Mouse (Mus musculus): ENCODE results near the gene Pqlc3. TPM values are rescaled to one million over a fixed set of nuclear protein-coding genes. Genes with fewer than 3 reads are reported as not detected.
"Not testable (repeated sequence)": the region's sequence is repeated elsewhere in the genome, so short reads cannot be mapped to it uniquely, and the experiment has no call there.

Pqlc3 gene
- polyA plus RNA-seq, 1 experiment = 0.52 TPM

- Histone ChIP-seq H3K4me1 (ENCODE audit: control insufficient read depth) (no peaks in the 10 kb centered on the region), H3K36me3 (ENCODE audit: control insufficient read depth) (no peaks in the 10 kb centered on the region), H3K9me3 (ENCODE audit: control insufficient read depth, low read length) (no peaks in the 10 kb centered on the region), H3K4me3 (replicated peaks) (no peak overlapping the region), H3K27me3 (ENCODE audit: control insufficient read depth) (no peaks in the 10 kb centered on the region)
- no peak for TF ChIP-seq GATA1 (IDR thresholded peaks at IDR 0.05; ENCODE audit: low read length)
- no peak for TF ChIP-seq TAL1 (IDR thresholded peaks at IDR 0.05; ENCODE audit: low read length)
Measured at GRCm38 (mm10) chr12:17035128-17035527, 34.9 kb upstream of the Pqlc3 start.

- Histone ChIP-seq H3K27me3 (ENCODE audit: control insufficient read depth) (no peaks in the 10 kb centered on the region), H3K4me1 (ENCODE audit: control insufficient read depth) (no peaks in the 10 kb centered on the region), H3K9me3 (ENCODE audit: control insufficient read depth, low read length) (no peaks in the 10 kb centered on the region), H3K36me3 (ENCODE audit: control insufficient read depth) (no peaks in the 10 kb centered on the region), H3K4me3 (replicated peaks) (no peak overlapping the region)
- TF ChIP-seq TAL1 (IDR thresholded peaks at IDR 0.05; ENCODE audit: low read length) = no peak
- no peak for TF ChIP-seq GATA1 (IDR thresholded peaks at IDR 0.05; ENCODE audit: low read length)
Measured at GRCm38 (mm10) chr12:17034671-17035070, 34.5 kb upstream of the Pqlc3 start.

GRCm38 (mm10) chr12:17033464-17033841, 33.2 kb upstream of the Pqlc3 start:
- H3K4me3 ChIP-seq (replicated peaks) = no peak overlapping the region
- H3K36me3 ChIP-seq (ENCODE audit: control insufficient read depth) = no peaks in the 10 kb centered on the region
- H3K4me1 ChIP-seq (ENCODE audit: control insufficient read depth) = no peaks in the 10 kb centered on the region
- TF ChIP-seq GATA1 (IDR thresholded peaks at IDR 0.05; ENCODE audit: low read length) = no peak
- no peak for TF ChIP-seq TAL1 (IDR thresholded peaks at IDR 0.05; ENCODE audit: low read length)
- no peaks in the 10 kb centered on the region for H3K9me3 ChIP-seq (ENCODE audit: control insufficient read depth, low read length)
- no peaks in the 10 kb centered on the region for H3K27me3 ChIP-seq (ENCODE audit: control insufficient read depth)

- H3K4me1 ChIP-seq (ENCODE audit: control insufficient read depth) = no peaks in the 10 kb centered on the region
- H3K27me3 ChIP-seq (ENCODE audit: control insufficient read depth) = no peaks in the 10 kb centered on the region
- no peak overlapping the region for H3K4me3 ChIP-seq (replicated peaks)
- TF ChIP-seq GATA1 (IDR thresholded peaks at IDR 0.05; ENCODE audit: low read length) (no peak), TAL1 (IDR thresholded peaks at IDR 0.05; ENCODE audit: low read length) (no peak)
- no peaks in the 10 kb centered on the region for H3K36me3 ChIP-seq (ENCODE audit: control insufficient read depth)
- H3K9me3 ChIP-seq (ENCODE audit: control insufficient read depth, low read length) = no peaks in the 10 kb centered on the region
Measured at GRCm38 (mm10) chr12:17032694-17033463, 32.7 kb upstream of the Pqlc3 start.

GRCm38 (mm10) chr12:17024554-17025110, 24.4 kb upstream of the Pqlc3 start:
- no peak for TF ChIP-seq TAL1 (IDR thresholded peaks at IDR 0.05; ENCODE audit: low read length)
- TF ChIP-seq GATA1 (IDR thresholded peaks at IDR 0.05; ENCODE audit: low read length) = no peak
- H3K36me3 ChIP-seq (ENCODE audit: control insufficient read depth) = no peaks in the 10 kb centered on the region
- no peaks in the 10 kb centered on the region for H3K27me3 ChIP-seq (ENCODE audit: control insufficient read depth)
- H3K4me1 ChIP-seq (ENCODE audit: control insufficient read depth) = no peaks in the 10 kb centered on the region
- H3K4me3 ChIP-seq (replicated peaks) = no peak overlapping the region
- no peaks in the 10 kb centered on the region for H3K9me3 ChIP-seq (ENCODE audit: control insufficient read depth, low read length)

GRCm38 (mm10) chr12:17022145-17022544, 21.9 kb upstream of the Pqlc3 start:
- H3K36me3 ChIP-seq (ENCODE audit: control insufficient read depth) = no peaks in the 10 kb centered on the region
- H3K27me3 ChIP-seq (ENCODE audit: control insufficient read depth) = no peaks in the 10 kb centered on the region
- no peaks in the 10 kb centered on the region for H3K4me1 ChIP-seq (ENCODE audit: control insufficient read depth)
- no peaks in the 10 kb centered on the region for H3K9me3 ChIP-seq (ENCODE audit: control insufficient read depth, low read length)
- H3K4me3 ChIP-seq (replicated peaks) = no peak overlapping the region
- no peak for TF ChIP-seq TAL1 (IDR thresholded peaks at IDR 0.05; ENCODE audit: low read length)
- TF ChIP-seq GATA1 (IDR thresholded peaks at IDR 0.05; ENCODE audit: low read length) = no peak

GRCm38 (mm10) chr12:17021125-17021524, 20.9 kb upstream of the Pqlc3 start:
- H3K4me3 ChIP-seq (replicated peaks) = not testable (repeated sequence)

GRCm38 (mm10) chr12:17018468-17018867, 18.3 kb upstream of the Pqlc3 start:
- Histone ChIP-seq H3K36me3 (ENCODE audit: control insufficient read depth) (no peaks in the 10 kb centered on the region), H3K4me3 (replicated peaks) (no peak overlapping the region), H3K27me3 (ENCODE audit: control insufficient read depth) (no peaks in the 10 kb centered on the region), H3K4me1 (ENCODE audit: control insufficient read depth) (no peaks in the 10 kb centered on the region), H3K9me3 (ENCODE audit: control insufficient read depth, low read length) (no peaks in the 10 kb centered on the region)
- no peak for TF ChIP-seq GATA1 (IDR thresholded peaks at IDR 0.05; ENCODE audit: low read length)
- TF ChIP-seq TAL1 (IDR thresholded peaks at IDR 0.05; ENCODE audit: low read length) = no peak

More at GRCm38 (mm10) chr12:17021125-17021524, 20.9 kb upstream of the Pqlc3 start:
- H3K27me3 ChIP-seq (ENCODE audit: control insufficient read depth); H3K4me1 ChIP-seq (ENCODE audit: control insufficient read depth); H3K36me3 ChIP-seq (ENCODE audit: control insufficient read depth); H3K9me3 ChIP-seq (ENCODE audit: control insufficient read depth, low read length): not testable (repeated sequence)

GRCm38 (mm10) chr12:17015711-17016110, 15.5 kb upstream of the Pqlc3 start:
- no peak overlapping the region for H3K4me3 ChIP-seq (replicated peaks)
- peaks cover 3% of the 10 kb centered on the region for H3K27me3 ChIP-seq (ENCODE audit: control insufficient read depth)
- H3K4me1 ChIP-seq (ENCODE audit: control insufficient read depth) = peaks cover 7% of the 10 kb centered on the region
- H3K9me3 ChIP-seq (ENCODE audit: control insufficient read depth, low read length) = no peaks in the 10 kb centered on the region
- H3K36me3 ChIP-seq (ENCODE audit: control insufficient read depth) = no peaks in the 10 kb centered on the region
- no peak for TF ChIP-seq TAL1 (IDR thresholded peaks at IDR 0.05; ENCODE audit: low read length)
- no peak for TF ChIP-seq GATA1 (IDR thresholded peaks at IDR 0.05; ENCODE audit: low read length)

Data from erythroblast, embryonic 14.5 days (primary cell).